Mouse (Mus musculus) lung, adult 2 months (tissue): ENCODE measurements around the gene Myo1h.

Experiments
- CTCF ChIP-seq: fragments of 200-500 bp; IDR thresholded peaks from 2 replicates; pipeline ENCODE4 v1.5.1; 2011; ENCODE audit warnings: mild to moderate bottlenecking, low read length, control low read depth; ENCODE audit not compliant: insufficient read depth
- POLR2A ChIP-seq: fragments of 200-500 bp; IDR thresholded peaks from 2 replicates; pipeline ENCODE4 v1.6.1; 2011; ENCODE audit warnings: low read depth, mild to moderate bottlenecking, control low read depth, low read length, borderline replicate concordance; ENCODE audit errors: extremely low read depth

DNA sequence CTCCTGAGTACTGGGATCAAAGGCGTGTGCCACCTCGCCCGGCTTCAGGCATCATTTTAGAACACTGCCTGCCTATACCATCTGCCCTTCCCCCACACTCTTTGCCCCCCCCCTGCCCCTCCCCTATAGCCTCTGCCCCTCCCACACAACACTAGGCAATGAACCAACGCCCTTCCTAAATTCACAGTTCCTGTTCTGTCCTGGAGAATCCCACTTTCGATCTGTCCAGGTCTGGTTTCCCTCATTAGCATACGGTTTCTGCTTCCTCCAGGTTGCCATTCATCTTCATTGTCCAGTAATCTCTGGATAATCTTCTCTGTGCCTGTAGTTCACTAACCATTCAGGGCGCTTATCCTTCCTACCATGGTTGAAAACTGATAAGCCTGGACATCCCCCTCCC, 54.6 kb downstream of the Myo1h start:
- TF ChIP-seq POLR2A (no peak), CTCF (no peak)
